In genomic region chr10:62449364-62450279, GRCm38 (mm10) we compare ENCODE assay signal across 7 mouse cellular contexts. TPM values are rescaled to one million over a fixed set of nuclear protein-coding genes. Genes with fewer than 3 reads are reported as not detected.
A peak's percentile ranks its signal among the peaks of the same experiment; 100 is the strongest.
DNase-seq lines count a peak whose midpoint lies in the region; ATAC-seq lines count a peak whose summit lies in the region.

Gene 4930507D05Rik (plus strand): TSS chr10:62449489.
Gene Supv3l1 (minus strand): TSS chr10:62449738.

- H3K9me3 ChIP-seq in intestine, embryonic 16.5 days (ENCODE audit: control insufficient read depth, low read length) = no peaks in the 10 kb centered on the region
- H3K9me3 ChIP-seq in midbrain, embryonic 11.5 days (ENCODE audit: control insufficient read depth, low read length) = no peaks in the 10 kb centered on the region

- peak within 1 kb of the TSS; percentile 52 for H3K4me2 ChIP-seq in intestine, embryonic 16.5 days (ENCODE audit: low read depth, low read length)
- peak within 1 kb of the TSS; percentile 61 for H3K4me2 ChIP-seq in midbrain, embryonic 11.5 days

- H3K4me3 ChIP-seq in intestine, embryonic 16.5 days (ENCODE audit: low read length) = peak within 1 kb of the TSS; percentile 98
- H3K4me3 ChIP-seq in midbrain, embryonic 11.5 days (ENCODE audit: low read depth, low read length) = peak within 1 kb of the TSS; percentile 99

- peak within 1 kb of the TSS; percentile 88 for H3K27ac ChIP-seq in intestine, embryonic 16.5 days (ENCODE audit: low read length)
- peak within 1 kb of the TSS; percentile 67 for H3K27ac ChIP-seq in midbrain, embryonic 11.5 days (ENCODE audit: low read depth, low read length)

- no peaks in the 10 kb centered on the region for H3K27me3 ChIP-seq in intestine, embryonic 16.5 days (replicated peaks; ENCODE audit: control insufficient read depth, insufficient read depth, low read length)
- no peaks in the 10 kb centered on the region for H3K27me3 ChIP-seq in midbrain, embryonic 11.5 days (ENCODE audit: control insufficient read depth, insufficient read depth, low read length)

- intact Hi-C loops in left cerebral cortex, postnatal 36 days (cut with DNase I) = loop anchor here (5.0 to 10.0 kb wide), 2 partner anchors 38 to 325 kb away; partner anchors contain the start of gene Vps26a

- peaks cover 9% of the 10 kb centered on the region for H3K4me1 ChIP-seq in intestine, embryonic 16.5 days (ENCODE audit: control insufficient read depth, insufficient read depth, low read length)
- peaks cover 10% of the 10 kb centered on the region for H3K4me1 ChIP-seq in midbrain, embryonic 11.5 days (ENCODE audit: control insufficient read depth, insufficient read depth, low read length)

- H3K9ac ChIP-seq in intestine, embryonic 16.5 days (ENCODE audit: low read depth, low read length) = peak within 1 kb of the TSS; percentile 97
- H3K9ac ChIP-seq in midbrain, embryonic 11.5 days (ENCODE audit: low read length) = peak within 1 kb of the TSS; percentile 97

- under 1% methylated on average over 73 of the region's 73 CpGs for WGBS in intestine, embryonic 16.5 days
- WGBS in midbrain, embryonic 11.5 days = under 1% methylated on average over 73 of the region's 73 CpGs

- ATAC-seq in intestine, embryonic 16.5 days = peak; percentile 90
- peak; percentile 90 for ATAC-seq in midbrain, embryonic 11.5 days (ENCODE audit: low FRiP score)

- H3K36me3 ChIP-seq in intestine, embryonic 16.5 days (ENCODE audit: control insufficient read depth, insufficient read depth, low read length) = peaks cover 14% of the 10 kb centered on the region
- peaks cover 7% of the 10 kb centered on the region for H3K36me3 ChIP-seq in midbrain, embryonic 11.5 days (ENCODE audit: control insufficient read depth, insufficient read depth, low read length)

- DNase-seq in adrenal gland, adult 8-10 months = peak; percentile 79
- peak; percentile 93 for DNase-seq in embryo, embryonic 9.5 days (ENCODE audit: extremely low spot score)
- peak; percentile 79 to 92 for DNase-seq in gastrocnemius, postnatal 4 days (ENCODE audit: low spot score in 2 of 2)
- peak; percentile 91 to 93 for DNase-seq in left cerebral cortex, postnatal 36 days (ENCODE audit: low spot score in 2 of 2)
- peak; percentile 99 for DNase-seq in midbrain, embryonic 11.5 days (ENCODE audit: low spot score, missing footprints)
- DNase-seq in skeletal muscle tissue, adult 2 months (ENCODE audit: low read depth, low spot score) = peak; percentile 91

RNA-seq across cellular contexts. Expression of gene 4930507D05Rik, which starts in this region (rescaled TPM):
- total RNA-seq in adrenal gland, adult 8-10 months (2022) = under 1 TPM; 0.31 to 0.56 (median 0.36) TPM
- total RNA-seq in gastrocnemius, postnatal 4 days (2021) = under 1 TPM; 0.29 to 0.39 TPM
- polyA plus RNA-seq in intestine, embryonic 16.5 days (2015; fragmentation: Nextera tagmentation; extraction: Ambion mirVana) = 0.17 and 0.45 TPM in 2 replicates
- total RNA-seq in left cerebral cortex, postnatal 36 days (2021) = 1 to 10 TPM; 1.7 to 2.0 TPM
- 1.2 and 1.7 TPM in 2 replicates for polyA plus RNA-seq in midbrain, embryonic 11.5 days (2014; fragmentation: Nextera tagmentation; extraction: Ambion mirVana)

RNA-seq across cellular contexts. Expression of gene Supv3l1, which starts in this region (rescaled TPM):
- 10 to 100 TPM; 30.6 to 36.8 (median 34.8) TPM for total RNA-seq in adrenal gland, adult 8-10 months (2022)
- 10 to 100 TPM; 22.2 to 25.2 TPM for total RNA-seq in gastrocnemius, postnatal 4 days (2021)
- polyA plus RNA-seq in intestine, embryonic 16.5 days (2015; fragmentation: Nextera tagmentation; extraction: Ambion mirVana) = 29.3 and 33.2 TPM in 2 replicates
- 10 to 100 TPM; 20.1 to 28.0 TPM for total RNA-seq in left cerebral cortex, postnatal 36 days (2021)
- 29.1 and 31.6 TPM in 2 replicates for polyA plus RNA-seq in midbrain, embryonic 11.5 days (2014; fragmentation: Nextera tagmentation; extraction: Ambion mirVana)

Comparison
In these comparisons a context has a peak if more than half of its experiments do, and no peak if none do; other contexts are left out.
1. Peak in every context shown above with its lines: DNase-seq, ATAC-seq, H3K4me3 ChIP-seq and H3K27ac ChIP-seq.